Mouse (Mus musculus) lung, postnatal 0 days (tissue): ENCODE results near the gene Abcg5. TPM values are rescaled to one million over a fixed set of nuclear protein-coding genes. Genes with fewer than 3 reads are reported as not detected.

ENCODE experiments used
- ATAC-seq: fragments of 200-750 bp; cut with Nextera tagmentation; 2 replicates; pipeline ENCODE4 v1.8.0; 2017; ENCODE audit warnings: moderate library complexity
- DNase-seq: peaks from one replicate; pipeline ENCODE4 v3.0.0-alpha.2; 2016; ENCODE audit warnings: low spot score
- H3K27ac ChIP-seq: fragments of 300-500 bp; sonication (generic); 2 replicates; pipeline ENCODE4 v1.5.1; 2014; ENCODE audit warnings: antibody characterized with exemption, mild to moderate bottlenecking, low read length, mixed read lengths
- H3K27me3 ChIP-seq: fragments of 300-500 bp; sonication (generic); replicated peaks from 2 replicates; pipeline ENCODE4 v1.6.1; 2014; ENCODE audit warnings: low read length, mixed read lengths; ENCODE audit not compliant: insufficient read depth
- H3K36me3 ChIP-seq: fragments of 300-500 bp; sonication (generic); 2 replicates; pipeline ENCODE4 v1.6.1; 2014; ENCODE audit warnings: low read length, mixed read lengths; ENCODE audit not compliant: insufficient read depth
- H3K4me1 ChIP-seq: fragments of 300-500 bp; sonication (generic); 2 replicates; pipeline ENCODE4 v1.6.1; 2014; ENCODE audit warnings: antibody characterized with exemption, low read depth, low read length, mixed read lengths; ENCODE audit not compliant: insufficient read depth
- H3K4me2 ChIP-seq: fragments of 300-500 bp; sonication (generic); replicated peaks from 2 replicates; pipeline ENCODE4 v1.6.1; 2014; ENCODE audit warnings: low read depth, mild to moderate bottlenecking, low read length, moderate library complexity, mixed read lengths
- H3K4me3 ChIP-seq: fragments of 300-500 bp; sonication (generic); 2 replicates; pipeline ENCODE4 v1.5.1; 2014; ENCODE audit warnings: low read depth, low read length
- H3K9ac ChIP-seq: fragments of 300-500 bp; sonication (generic); replicated peaks from 2 replicates; pipeline ENCODE4 v1.6.1; 2014; ENCODE audit warnings: low read depth, mild to moderate bottlenecking
- H3K9me3 ChIP-seq: fragments of 300-500 bp; sonication (generic); 2 replicates; pipeline ENCODE4 v1.6.1; 2016; ENCODE audit warnings: low read length, mixed read lengths
- CTCF ChIP-seq: IDR thresholded peaks from 2 replicates; pipeline ENCODE4 v1.5.1; 2016; ENCODE audit warnings: antibody characterized with exemption, mild to moderate bottlenecking
- EP300 ChIP-seq: IDR thresholded peaks from 2 replicates; pipeline ENCODE4 v1.6.1; 2016; ENCODE audit warnings: antibody characterized with exemption, mild to moderate bottlenecking, control low read depth
- WGBS: fragments of 180-500 bp; shearing (Covaris S2); extraction: QIAGEN DNeasy Blood & Tissue Kit; methylation state at CpG from one replicate; pipeline ENCODE4 v1.1.7; 2014; 5-methylcytosine and 5-hydroxymethylcytosine counted together
- polyA plus RNA-seq: library from polyadenylated mRNA; unstranded; fragments of >200 nt; fragmentation: Nextera tagmentation; extraction: Ambion mirVana; gene quantifications from 2 replicates; pipeline ENCODE4 v1.2.1, GENCODE M21; 2015

The Abcg5 gene
- polyA plus RNA-seq, 1 experiment from 2014 or later = 0.61 TPM

DNA sequence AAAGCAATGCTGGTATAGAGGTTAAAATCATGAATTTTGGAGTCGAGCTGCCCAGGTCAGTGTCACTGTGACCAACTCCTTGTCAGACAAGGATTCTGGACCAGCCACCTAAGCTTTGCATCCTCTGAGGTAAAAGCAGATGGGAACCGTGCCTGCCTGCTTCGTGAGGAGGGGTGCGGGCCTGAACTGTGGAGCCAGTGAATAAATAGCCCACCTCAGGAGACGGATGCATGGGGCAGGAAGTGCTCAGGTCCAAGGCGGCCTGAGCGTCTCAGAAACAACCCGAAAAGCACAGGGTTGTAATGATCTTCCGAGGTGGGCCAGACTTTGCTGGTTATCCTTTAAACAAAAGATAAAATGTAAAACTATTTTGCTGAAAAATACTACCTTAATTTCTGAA, 37.7 kb downstream of the Abcg5 start:
- DNase-seq = no peak
- WGBS = 44% methylated on average over 9 of the region's 9 CpGs
- H3K36me3 ChIP-seq = no peaks in the 10 kb centered on the region
- no peaks in the 10 kb centered on the region for H3K27me3 ChIP-seq
- TF ChIP-seq CTCF = no peak
- H3K4me3 ChIP-seq = no peak overlapping the region
- no peak overlapping the region for H3K9ac ChIP-seq
- H3K4me2 ChIP-seq = no peak overlapping the region
- peaks cover under 1% of the 10 kb centered on the region; the same call in 1 of the 2 replicates for H3K4me1 ChIP-seq
- ATAC-seq = no peak
- no peaks in the 10 kb centered on the region for H3K9me3 ChIP-seq
- H3K27ac ChIP-seq = no peak overlapping the region

DNA sequence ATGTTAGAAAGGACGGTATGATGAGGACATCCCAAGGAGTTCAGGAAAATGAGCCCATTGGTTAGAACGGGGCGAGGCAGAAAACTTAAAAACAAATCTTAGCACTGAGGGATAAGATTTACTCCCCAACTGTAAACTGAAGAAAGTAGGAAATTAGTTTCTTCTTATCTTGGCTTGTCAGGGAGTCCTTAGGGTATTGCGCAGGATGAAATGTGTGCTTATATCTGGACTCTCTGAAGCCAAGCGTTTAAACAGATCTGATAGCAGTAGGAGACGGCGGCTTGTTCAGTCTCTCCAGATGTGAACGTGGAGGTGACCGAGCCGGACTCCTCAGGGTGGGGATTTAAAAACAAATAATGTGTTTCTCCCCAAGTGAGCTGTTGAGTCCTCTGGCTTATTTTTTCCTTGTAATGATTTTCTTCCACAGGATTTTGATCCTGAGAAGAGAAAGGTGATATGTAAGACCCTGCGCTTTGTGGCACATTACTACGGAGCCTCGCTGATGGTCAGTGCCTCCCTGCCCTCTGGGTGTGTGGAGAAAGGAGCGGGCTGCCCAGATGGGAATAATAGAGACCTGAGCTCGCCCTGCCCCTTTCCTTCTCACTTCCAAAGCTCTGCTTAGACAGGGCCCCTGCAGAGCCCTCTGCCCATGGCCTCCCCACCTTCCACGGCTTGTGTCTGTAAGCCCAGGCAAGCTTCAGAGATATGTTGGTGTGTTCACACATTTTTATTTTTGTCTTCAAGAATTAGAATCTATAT, 38.3 kb downstream of the Abcg5 start:
- no peak for ATAC-seq
- Histone ChIP-seq H3K4me2 (no peak overlapping the region), H3K36me3 (no peaks in the 10 kb centered on the region)

DNA sequence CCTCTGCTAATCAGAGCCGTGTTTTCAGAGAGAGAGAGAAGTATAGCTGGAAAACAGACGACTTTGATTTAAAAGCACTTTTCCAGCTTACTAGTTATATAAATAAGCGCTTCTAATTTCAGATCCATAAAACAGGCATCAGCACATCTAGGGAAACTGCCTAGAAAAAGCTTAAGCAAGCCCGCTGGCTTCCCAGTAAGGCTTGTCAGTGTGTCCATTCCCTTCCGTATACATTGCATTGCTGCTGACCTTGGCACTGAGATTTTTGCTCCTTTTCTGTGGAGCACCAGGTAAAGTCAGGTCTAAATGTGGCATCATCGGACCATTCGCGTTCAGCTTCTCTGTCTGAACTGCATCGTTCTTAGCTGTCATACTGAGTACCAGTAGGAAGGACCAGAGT, 40.5 kb downstream of the Abcg5 start:
- DNase-seq (no peak), ATAC-seq (no peak)
- Histone ChIP-seq H3K9me3 (no peaks in the 10 kb centered on the region), H3K4me1 (no peaks in the 10 kb centered on the region; the same call in 1 of the 2 replicates), H3K4me2 (no peak overlapping the region), H3K4me3 (no peak overlapping the region), H3K9ac (no peak overlapping the region), H3K36me3 (no peaks in the 10 kb centered on the region), H3K27ac (no peak overlapping the region), H3K27me3 (no peaks in the 10 kb centered on the region)
- TF ChIP-seq CTCF = no peak
- no peak for TF ChIP-seq EP300
- WGBS = 87% methylated on average over 9 of the region's 9 CpGs

More for the DNA sequence above, 38.3 kb downstream of the Abcg5 start:
- DNase-seq = no peak
- no peaks in the 10 kb centered on the region; the same call in 1 of the 2 replicates for H3K4me1 ChIP-seq
- no peak overlapping the region for H3K9ac ChIP-seq
- no peaks in the 10 kb centered on the region for H3K27me3 ChIP-seq
- no peak for TF ChIP-seq CTCF
- no peak for TF ChIP-seq EP300
- H3K27ac ChIP-seq = no peak overlapping the region
- no peaks in the 10 kb centered on the region for H3K9me3 ChIP-seq
- no peak overlapping the region for H3K4me3 ChIP-seq
- 49% methylated on average over 16 of the region's 16 CpGs for WGBS

DNA sequence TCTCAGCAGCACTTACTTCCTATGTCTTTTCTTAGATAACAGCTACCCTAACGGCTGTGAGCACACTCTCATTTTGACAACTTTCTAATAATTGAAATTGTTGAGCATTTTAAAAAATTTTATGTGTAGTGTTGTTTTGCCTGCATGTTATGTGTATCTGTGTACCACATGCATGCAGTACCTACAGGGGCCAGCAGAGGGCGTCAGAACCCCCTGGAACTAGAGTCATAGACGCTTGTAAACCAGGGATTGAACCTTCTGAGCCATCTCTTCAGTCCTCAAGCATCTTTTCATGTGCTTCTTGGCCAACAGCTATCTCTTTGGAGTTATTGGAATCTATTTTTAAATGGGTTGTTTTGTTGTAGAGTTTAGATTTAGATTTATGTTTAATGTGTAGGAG, 40.9 kb downstream of the Abcg5 start:
- DNase-seq (no peak), ATAC-seq (no peak)
- H3K27ac ChIP-seq = no peak overlapping the region

DNA sequence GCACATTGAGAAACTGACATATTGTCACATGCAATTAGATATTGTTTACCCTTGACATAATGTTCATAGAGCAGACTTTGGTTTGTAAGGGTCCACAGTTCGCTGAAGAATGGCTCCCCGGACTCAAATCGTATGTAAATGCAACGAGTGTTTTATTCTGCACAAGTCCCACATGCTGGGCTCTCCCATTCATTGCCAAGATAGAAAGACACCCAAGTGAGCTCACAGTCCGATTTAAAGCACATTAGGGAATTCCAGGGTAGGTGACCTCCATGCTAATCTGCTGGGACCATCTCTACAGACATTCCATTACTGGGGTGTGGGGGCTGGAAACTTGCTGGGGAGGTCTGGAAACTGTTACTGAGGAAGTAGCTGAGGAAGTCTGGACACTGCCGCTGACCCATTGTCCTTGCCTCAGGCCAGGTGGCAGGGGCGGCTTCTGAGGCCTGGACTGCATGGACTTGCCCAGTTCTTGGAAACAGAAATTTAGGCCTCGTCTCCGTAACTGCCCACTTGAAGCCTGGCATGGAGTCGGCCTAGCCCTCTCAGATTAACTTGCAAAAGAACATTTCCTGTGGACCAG, 42.9 kb downstream of the Abcg5 start:
- Histone ChIP-seq H3K36me3 (no peaks in the 10 kb centered on the region), H3K27ac (no peak overlapping the region), H3K9ac (no peak overlapping the region), H3K4me1 (no peaks in the 10 kb centered on the region; the same call in 1 of the 2 replicates), H3K4me2 (no peak overlapping the region), H3K4me3 (no peak overlapping the region), H3K9me3 (no peaks in the 10 kb centered on the region), H3K27me3 (no peaks in the 10 kb centered on the region)
- 61% methylated on average over 10 of the region's 10 CpGs for WGBS
- TF ChIP-seq CTCF (no peak), EP300 (no peak)
- ATAC-seq = no peak
- no peak for DNase-seq

More for the DNA sequence above, 40.9 kb downstream of the Abcg5 start:
- no peak overlapping the region for H3K4me2 ChIP-seq
- H3K36me3 ChIP-seq = no peaks in the 10 kb centered on the region
- TF ChIP-seq EP300 = no peak
- TF ChIP-seq CTCF = peak; percentile 79
- H3K9me3 ChIP-seq = no peaks in the 10 kb centered on the region
- WGBS = 43% methylated on average over 3 of the region's 3 CpGs
- H3K27me3 ChIP-seq = no peaks in the 10 kb centered on the region
- H3K9ac ChIP-seq = no peak overlapping the region
- H3K4me3 ChIP-seq = no peak overlapping the region
- no peaks in the 10 kb centered on the region; the same call in 1 of the 2 replicates for H3K4me1 ChIP-seq

DNA sequence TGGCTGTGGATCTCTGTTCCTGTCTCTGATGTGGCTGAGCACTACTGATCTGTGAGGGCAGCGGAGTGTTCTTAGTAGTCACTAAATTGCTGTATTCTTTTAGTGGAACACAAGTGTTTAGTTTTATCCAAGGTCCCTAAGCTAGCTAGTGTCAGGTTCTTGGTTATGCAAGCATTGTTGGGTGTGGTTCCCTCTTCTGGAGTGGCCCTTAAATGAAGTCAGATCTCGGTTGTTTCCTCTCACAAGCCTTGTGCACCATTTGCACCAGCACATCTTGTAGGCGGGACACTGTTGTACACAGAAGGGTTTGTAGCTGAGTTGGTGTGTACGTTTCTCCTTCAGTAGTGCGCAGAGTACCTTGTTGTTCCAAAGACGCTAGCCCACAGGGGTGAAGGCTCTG, 44.8 kb downstream of the Abcg5 start:
- Histone ChIP-seq H3K9me3 (no peaks in the 10 kb centered on the region), H3K27me3 (no peaks in the 10 kb centered on the region), H3K4me2 (no peak overlapping the region), H3K36me3 (no peaks in the 10 kb centered on the region), H3K9ac (no peak overlapping the region), H3K4me1 (no peaks in the 10 kb centered on the region; the same call in 1 of the 2 replicates), H3K4me3 (no peak overlapping the region), H3K27ac (peak overlapping the region; percentile 32; the same call in 1 of the 2 replicates)
- ATAC-seq = peak; percentile 68
- 60% methylated on average over 6 of the region's 6 CpGs for WGBS
- no peak for TF ChIP-seq EP300
- no peak for TF ChIP-seq CTCF
- DNase-seq = peak; percentile 63
